Mouse (Mus musculus): ENCODE measurements at regions not wholly inside any gene's neighbourhood (a gene's known extent, or its start where the extent isn't known, plus 50 kb on each side); places are given as distances from the start of the nearest gene placed in this dataset.

- 0 out of 2 replicates have a peak, but pooled peaks cover 2% of the 10 kb centered on the region for H3K4me1 ChIP-seq (replicated peaks; ENCODE audit: insufficient read depth, low read length)
- no peaks in the 10 kb centered on the region for H3K27me3 ChIP-seq (ENCODE audit: insufficient read depth, low read length)
- 32% methylated on average over 12 of the region's 14 CpGs for WGBS
- no peak overlapping the region for H3K9ac ChIP-seq (ENCODE audit: low read depth, low read length)
- DNase-seq (ENCODE audit: low spot score) (no peak), ATAC-seq (replicated peaks; ENCODE audit: low FRiP score, low read depth) (peak; percentile 30; the same call in 1 of the 2 replicates)
- H3K9me3 ChIP-seq (replicated peaks; ENCODE audit: low read length), result no peaks in the 10 kb centered on the region
- no peaks in the 10 kb centered on the region for H3K36me3 ChIP-seq (ENCODE audit: insufficient read depth, low read length)
- no peak for TF ChIP-seq CTCF (IDR thresholded peaks at IDR 0.05; ENCODE audit: low read depth)
- H3K4me3 ChIP-seq (replicated peaks; ENCODE audit: low read depth, low read length), result no peak overlapping the region
- H3K4me2 ChIP-seq (ENCODE audit: low read length), result no peak overlapping the region
- no peak overlapping the region for H3K27ac ChIP-seq
Measured at GRCm38 (mm10) chr5:148640523-148640922, 87.9 kb upstream of the Ubl3 start.

DNA sequence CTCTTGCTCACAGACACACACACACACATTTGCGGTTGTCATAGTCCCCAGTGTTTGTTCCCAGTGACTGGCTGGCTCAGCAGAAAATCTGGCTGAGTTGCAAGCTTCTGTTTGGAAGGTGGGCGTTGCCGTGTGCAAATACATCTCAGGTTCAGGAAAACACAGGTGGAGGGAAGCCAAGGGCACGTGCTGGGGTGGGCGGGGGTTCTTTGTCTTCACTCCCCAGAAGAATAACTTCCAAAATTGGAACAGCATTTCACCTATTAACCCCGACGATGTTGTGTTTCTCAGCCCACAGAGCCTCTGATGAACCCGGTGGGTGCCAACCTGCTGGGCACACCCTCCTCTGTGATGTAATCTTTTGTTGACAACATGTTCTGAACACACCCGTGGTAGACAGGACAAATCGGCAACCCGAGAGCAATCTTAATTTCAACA is 82.3 kb upstream of the Ubl3 start:
- Histone ChIP-seq H3K4me1 (replicated peaks; ENCODE audit: insufficient read depth, low read length) (no peaks in the 10 kb centered on the region), H3K9me3 (replicated peaks; ENCODE audit: low read length) (no peaks in the 10 kb centered on the region), H3K36me3 (ENCODE audit: insufficient read depth, low read length) (no peaks in the 10 kb centered on the region), H3K4me2 (ENCODE audit: low read length) (no peak overlapping the region), H3K4me3 (replicated peaks; ENCODE audit: low read depth, low read length) (no peak overlapping the region), H3K27me3 (ENCODE audit: insufficient read depth, low read length) (no peaks in the 10 kb centered on the region), H3K9ac (ENCODE audit: low read depth, low read length) (no peak overlapping the region), H3K27ac (no peak overlapping the region)
- no peak for TF ChIP-seq CTCF (IDR thresholded peaks at IDR 0.05; ENCODE audit: low read depth)
- 43% methylated on average over 11 of the region's 11 CpGs for WGBS
- DNase-seq (ENCODE audit: low spot score) (no peak), ATAC-seq (replicated peaks; ENCODE audit: low FRiP score, low read depth) (no peak)

- Histone ChIP-seq H3K4me3 (replicated peaks; ENCODE audit: low read depth, low read length) (no peak overlapping the region), H3K27me3 (ENCODE audit: insufficient read depth, low read length) (no peaks in the 10 kb centered on the region), H3K9me3 (replicated peaks; ENCODE audit: low read length) (no peaks in the 10 kb centered on the region), H3K4me1 (replicated peaks; ENCODE audit: insufficient read depth, low read length) (no peaks in the 10 kb centered on the region), H3K4me2 (ENCODE audit: low read length) (no peak overlapping the region), H3K36me3 (ENCODE audit: insufficient read depth, low read length) (no peaks in the 10 kb centered on the region), H3K9ac (ENCODE audit: low read depth, low read length) (no peak overlapping the region), H3K27ac (no peak overlapping the region)
- DNase-seq (ENCODE audit: low spot score) (no peak), ATAC-seq (replicated peaks; ENCODE audit: low FRiP score, low read depth) (no peak; the same call in 1 of the 2 replicates)
- no peak for TF ChIP-seq CTCF (IDR thresholded peaks at IDR 0.05; ENCODE audit: low read depth)
- 58% methylated on average over 5 of the region's 5 CpGs for WGBS
Measured at GRCm38 (mm10) chr5:148633999-148634398, 81.4 kb upstream of the Ubl3 start.

- no peaks in the 10 kb centered on the region for H3K9me3 ChIP-seq (replicated peaks; ENCODE audit: low read length)
- no peaks in the 10 kb centered on the region for H3K4me1 ChIP-seq (replicated peaks; ENCODE audit: insufficient read depth, low read length)
- no peaks in the 10 kb centered on the region for H3K27me3 ChIP-seq (ENCODE audit: insufficient read depth, low read length)
- no peaks in the 10 kb centered on the region for H3K36me3 ChIP-seq (ENCODE audit: insufficient read depth, low read length)
- H3K4me3 ChIP-seq (replicated peaks; ENCODE audit: low read depth, low read length), result no peak overlapping the region
- TF ChIP-seq CTCF (IDR thresholded peaks at IDR 0.05; ENCODE audit: low read depth), result no peak
- DNase-seq (ENCODE audit: low spot score) (no peak), ATAC-seq (replicated peaks; ENCODE audit: low FRiP score, low read depth) (no peak)
- WGBS, result 75% methylated on average over 6 of the region's 6 CpGs
- no peak overlapping the region for H3K4me2 ChIP-seq (ENCODE audit: low read length)
- H3K27ac ChIP-seq, result no peak overlapping the region
- H3K9ac ChIP-seq (ENCODE audit: low read depth, low read length), result no peak overlapping the region
Measured at GRCm38 (mm10) chr5:148633331-148633730, 80.7 kb upstream of the Ubl3 start.

- H3K27ac ChIP-seq, result no peak overlapping the region
- H3K9me3 ChIP-seq (replicated peaks; ENCODE audit: low read length), result no peaks in the 10 kb centered on the region
- no peak for TF ChIP-seq CTCF (IDR thresholded peaks at IDR 0.05; ENCODE audit: low read depth)
- no peak overlapping the region for H3K4me2 ChIP-seq (ENCODE audit: low read length)
- no peaks in the 10 kb centered on the region for H3K36me3 ChIP-seq (ENCODE audit: insufficient read depth, low read length)
- H3K27me3 ChIP-seq (ENCODE audit: insufficient read depth, low read length), result no peaks in the 10 kb centered on the region
- no peak overlapping the region for H3K4me3 ChIP-seq (replicated peaks; ENCODE audit: low read depth, low read length)
- H3K9ac ChIP-seq (ENCODE audit: low read depth, low read length), result no peak overlapping the region
- WGBS, result 39% methylated on average over 11 of the region's 11 CpGs
- DNase-seq (ENCODE audit: low spot score) (peak; percentile 62), ATAC-seq (replicated peaks; ENCODE audit: low FRiP score, low read depth) (no peak; the same call in 1 of the 2 replicates)
- H3K4me1 ChIP-seq (replicated peaks; ENCODE audit: insufficient read depth, low read length), result no peaks in the 10 kb centered on the region
Measured at GRCm38 (mm10) chr5:148632516-148633170, 80.1 kb upstream of the Ubl3 start.

GRCm38 (mm10) chr5:148631566-148631965 is 79.0 kb upstream of the Ubl3 start:
- Histone ChIP-seq H3K36me3 (ENCODE audit: insufficient read depth, low read length) (no peaks in the 10 kb centered on the region), H3K4me3 (replicated peaks; ENCODE audit: low read depth, low read length) (no peak overlapping the region), H3K4me2 (ENCODE audit: low read length) (no peak overlapping the region), H3K9me3 (replicated peaks; ENCODE audit: low read length) (no peaks in the 10 kb centered on the region), H3K27ac (no peak overlapping the region), H3K9ac (ENCODE audit: low read depth, low read length) (no peak overlapping the region), H3K27me3 (ENCODE audit: insufficient read depth, low read length) (no peaks in the 10 kb centered on the region), H3K4me1 (replicated peaks; ENCODE audit: insufficient read depth, low read length) (no peaks in the 10 kb centered on the region)
- no peak for DNase-seq (ENCODE audit: low spot score)
- WGBS, result 68% methylated on average over 5 of the region's 5 CpGs
- no peak for TF ChIP-seq CTCF (IDR thresholded peaks at IDR 0.05; ENCODE audit: low read depth)
- no peak for ATAC-seq (replicated peaks; ENCODE audit: low FRiP score, low read depth)

- TF ChIP-seq CTCF (IDR thresholded peaks at IDR 0.05; ENCODE audit: low read depth), result no peak
- Histone ChIP-seq H3K36me3 (ENCODE audit: insufficient read depth, low read length) (no peaks in the 10 kb centered on the region), H3K4me2 (ENCODE audit: low read length) (no peak overlapping the region), H3K4me1 (replicated peaks; ENCODE audit: insufficient read depth, low read length) (no peaks in the 10 kb centered on the region), H3K9ac (ENCODE audit: low read depth, low read length) (no peak overlapping the region), H3K9me3 (replicated peaks; ENCODE audit: low read length) (no peaks in the 10 kb centered on the region), H3K4me3 (replicated peaks; ENCODE audit: low read depth, low read length) (no peak overlapping the region), H3K27ac (no peak overlapping the region), H3K27me3 (ENCODE audit: insufficient read depth, low read length) (no peaks in the 10 kb centered on the region)
- DNase-seq (ENCODE audit: low spot score) (no peak), ATAC-seq (replicated peaks; ENCODE audit: low FRiP score, low read depth) (no peak)
- 80% methylated on average over 5 of the region's 5 CpGs for WGBS
Measured at GRCm38 (mm10) chr5:148626014-148626413, 73.4 kb upstream of the Ubl3 start.
